Mouse (Mus musculus) regulatory T cell (primary cell): Measurements from ENCODE around the gene Cables2.

Experiments
- in situ Hi-C: fragments of 300-600 bp; cut with MboI, MseI; formaldehyde crosslinking; loops from one replicate; pipeline ENCODE4 v1.15.1; 2025; ENCODE audit warnings: high pct_unique_total_duplicates

Gene Cables2

GRCm38 (mm10) chr2:180228060-180228458, 45.2 kb downstream of the Cables2 start:
- in situ Hi-C loops, result loop anchor here (10.0 kb wide), 1 partner anchor 1537 kb away; the partner anchor contains the start of gene Myt1

- in situ Hi-C loops, result loop anchor here (10.0 kb wide), 1 partner anchor 1537 kb away; the partner anchor contains the start of gene Myt1
Observed at GRCm38 (mm10) chr2:180227262-180228059, 45.8 kb downstream of the Cables2 start.

- in situ Hi-C loops, result loop anchor here (10.0 kb wide), 1 partner anchor 1539 kb away; the partner anchor contains the start of gene Myt1
Observed at GRCm38 (mm10) chr2:180225762-180226378, 47.4 kb downstream of the Cables2 start, which contains the start of gene Lama5. TSS of gene Lama5 (minus strand) at chr2:180225859.

- in situ Hi-C loops, result loop anchor here (10.0 kb wide), 1 partner anchor 1540 kb away; the partner anchor contains the start of gene Myt1
Observed at GRCm38 (mm10) chr2:180225044-180225761, 48.1 kb downstream of the Cables2 start.

- in situ Hi-C loops, result loop anchor here (10.0 kb wide), 1 partner anchor 1540 kb away; the partner anchor contains the start of gene Myt1
Observed at GRCm38 (mm10) chr2:180224647-180225043, 48.7 kb downstream of the Cables2 start.

GRCm38 (mm10) chr2:180222250-180222649, 51.0 kb downstream of the Cables2 start:
- in situ Hi-C loops, result loop anchor here (10.0 kb wide), 1 partner anchor 1543 kb away; the partner anchor contains the start of gene Myt1

- in situ Hi-C loops, result loop anchor here (10.0 kb wide), 1 partner anchor 1544 kb away; the partner anchor contains the start of gene Myt1
Observed at GRCm38 (mm10) chr2:180221051-180221450, 52.2 kb downstream of the Cables2 start.

GRCm38 (mm10) chr2:180220165-180220564, 53.1 kb downstream of the Cables2 start:
- in situ Hi-C loops, result loop anchor here (10.0 kb wide), 1 partner anchor 1545 kb away; the partner anchor contains the start of gene Myt1

GRCm38 (mm10) chr2:180219145-180219943, 54.0 kb downstream of the Cables2 start:
- in situ Hi-C loops, result no loop called here

GRCm38 (mm10) chr2:180218677-180219076, 54.6 kb downstream of the Cables2 start:
- in situ Hi-C loops, result no loop called here

- in situ Hi-C loops, result no loop called here
Observed at GRCm38 (mm10) chr2:180218241-180218640, 55.1 kb downstream of the Cables2 start.

GRCm38 (mm10) chr2:180217587-180217986, 55.7 kb downstream of the Cables2 start:
- in situ Hi-C loops, result no loop called here

- in situ Hi-C loops, result no loop called here
Observed at GRCm38 (mm10) chr2:180216921-180217320, 56.4 kb downstream of the Cables2 start.

- in situ Hi-C loops, result no loop called here
Observed at GRCm38 (mm10) chr2:180215951-180216350, 57.3 kb downstream of the Cables2 start.

GRCm38 (mm10) chr2:180215011-180215461, 58.3 kb downstream of the Cables2 start:
- in situ Hi-C loops, result no loop called here

- in situ Hi-C loops, result loop anchor here (5.0 kb wide), 1 partner anchor 38 kb away; no protein-coding TSS in a partner anchor
Observed at GRCm38 (mm10) chr2:180214352-180214978, 58.8 kb downstream of the Cables2 start.

- in situ Hi-C loops, result loop anchor here (5.0 kb wide), 1 partner anchor 40 kb away; no protein-coding TSS in a partner anchor
Observed at GRCm38 (mm10) chr2:180212255-180212654, 61.0 kb downstream of the Cables2 start.

- in situ Hi-C loops, result no loop called here
Observed at GRCm38 (mm10) chr2:180208976-180209375, 64.3 kb downstream of the Cables2 start.
